Mouse (Mus musculus) G1E (cell line): Measurements from ENCODE around the gene Med13l.

Experiments used
- CTCF ChIP-seq: IDR thresholded peaks from 2 replicates; pipeline ENCODE4 v1.5.1; 2012; ENCODE audit warnings: low read depth, low read length, inconsistent platforms, mixed read lengths
- GATA1 ChIP-seq: IDR thresholded peaks from 2 replicates; pipeline ENCODE4 v1.6.1; 2012; ENCODE audit warnings: borderline replicate concordance, low read length, inconsistent platforms, mixed read lengths
- POLR2AphosphoS5 ChIP-seq: IDR thresholded peaks from 2 replicates; pipeline ENCODE4 v1.6.1; 2012; ENCODE audit warnings: low read depth, low read length, inconsistent platforms; ENCODE audit not compliant: insufficient replicate concordance

- no peak for TF ChIP-seq CTCF
- no peak for TF ChIP-seq GATA1
- no peak for TF ChIP-seq POLR2AphosphoS5
Measured at GRCm38 (mm10) chr5:118526504-118526903, 34.0 kb upstream of the Med13l start.
